Mouse (Mus musculus): ENCODE results near the gene Lrrc71. TPM values are rescaled to one million over a fixed set of nuclear protein-coding genes. Genes with fewer than 3 reads are reported as not detected.

Lrrc71 gene
- 0.08 TPM for polyA plus RNA-seq (2012; fragmentation: generic; extraction: Trizol)
- long read RNA-seq, experiment 1: 0 reads
- long read RNA-seq, experiment 2: 0 reads

- Histone ChIP-seq H3K79me2 (ENCODE audit: control insufficient read depth, insufficient read depth) (no peaks in the 10 kb centered on the region), H3K36me3 (ENCODE audit: control insufficient read depth, insufficient read depth) (no peaks in the 10 kb centered on the region), H3ac (ENCODE audit: control insufficient read depth, insufficient read length, low read depth) (no peak within 1 kb of the TSS), H3K27me3 (ENCODE audit: control insufficient read depth, insufficient read depth, insufficient read length) (peaks cover 11% of the 10 kb centered on the region), H3K4me3 (ENCODE audit: insufficient read depth, poor library complexity, severe bottlenecking) (no peak within 1 kb of the TSS), H3K79me3 (ENCODE audit: low read depth) (no peaks in the 10 kb centered on the region)
- TF ChIP-seq FOSL1 (IDR thresholded peaks at IDR 0.05; ENCODE audit: insufficient read depth, low read length, poor library complexity, severe bottlenecking) (no peak), MYOD1 (IDR thresholded peaks at IDR 0.05; ENCODE audit: control insufficient read depth, insufficient read length, low read depth) (no peak), MAX (IDR thresholded peaks at IDR 0.05) (no peak), USF1 (IDR thresholded peaks at IDR 0.05; ENCODE audit: low read depth) (no peak), CEBPB (IDR thresholded peaks at IDR 0.05; ENCODE audit: low read depth) (no peak), MYOG (IDR thresholded peaks at IDR 0.05; ENCODE audit: control insufficient read depth, extremely low read depth, insufficient read length) (no peak), CTCF (IDR thresholded peaks at IDR 0.05; ENCODE audit: control insufficient read depth, insufficient read depth, insufficient read length) (no peak)
Measured at GRCm38 (mm10) chr3:87748431-87748830, at the start of gene Lrrc71. Gene Lrrc71 (minus strand): TSS chr3:87748625.

GRCm38 (mm10) chr3:87796736-87797334 lies 48.4 kb upstream of the Lrrc71 start, which contains the start of gene Insrr:
Gene Insrr (plus strand): TSS chr3:87796951.
- H3K4me3 ChIP-seq (ENCODE audit: insufficient read depth, poor library complexity, severe bottlenecking): no peak within 1 kb of the TSS
- H3K36me3 ChIP-seq (ENCODE audit: control insufficient read depth, insufficient read depth): no peaks in the 10 kb centered on the region
- no peak within 1 kb of the TSS for H3ac ChIP-seq (ENCODE audit: control insufficient read depth, insufficient read length, low read depth)
- no peaks in the 10 kb centered on the region for H3K79me2 ChIP-seq (ENCODE audit: control insufficient read depth, insufficient read depth)
- no peaks in the 10 kb centered on the region for H3K79me3 ChIP-seq (ENCODE audit: low read depth)
- H3K27me3 ChIP-seq (ENCODE audit: control insufficient read depth, insufficient read depth, insufficient read length): peaks cover 96% of the 10 kb centered on the region
- TF ChIP-seq FOSL1 (IDR thresholded peaks at IDR 0.05; ENCODE audit: insufficient read depth, low read length, poor library complexity, severe bottlenecking): no peak
- TF ChIP-seq MYOG (IDR thresholded peaks at IDR 0.05; ENCODE audit: control insufficient read depth, extremely low read depth, insufficient read length): no peak
- TF ChIP-seq CEBPB (IDR thresholded peaks at IDR 0.05; ENCODE audit: low read depth): no peak
- TF ChIP-seq MAX (IDR thresholded peaks at IDR 0.05): no peak
- TF ChIP-seq CTCF (IDR thresholded peaks at IDR 0.05; ENCODE audit: control insufficient read depth, insufficient read depth, insufficient read length): no peak
- TF ChIP-seq MYOD1 (IDR thresholded peaks at IDR 0.05; ENCODE audit: control insufficient read depth, insufficient read length, low read depth): no peak
- no peak for TF ChIP-seq USF1 (IDR thresholded peaks at IDR 0.05; ENCODE audit: low read depth)

- no peaks in the 10 kb centered on the region for H3K79me2 ChIP-seq (ENCODE audit: control insufficient read depth, insufficient read depth)
- H3ac ChIP-seq (ENCODE audit: control insufficient read depth, insufficient read length, low read depth): no peak overlapping the region
- TF ChIP-seq CTCF (IDR thresholded peaks at IDR 0.05; ENCODE audit: control insufficient read depth, insufficient read depth, insufficient read length) (no peak), CEBPB (IDR thresholded peaks at IDR 0.05; ENCODE audit: low read depth) (peak; percentile 71), FOSL1 (IDR thresholded peaks at IDR 0.05; ENCODE audit: insufficient read depth, low read length, poor library complexity, severe bottlenecking) (no peak), USF1 (IDR thresholded peaks at IDR 0.05; ENCODE audit: low read depth) (no peak), MAX (IDR thresholded peaks at IDR 0.05) (no peak)
- H3K36me3 ChIP-seq (ENCODE audit: control insufficient read depth, insufficient read depth): no peaks in the 10 kb centered on the region
- peaks cover 96% of the 10 kb centered on the region for H3K27me3 ChIP-seq (ENCODE audit: control insufficient read depth, insufficient read depth, insufficient read length)
- H3K4me3 ChIP-seq (ENCODE audit: insufficient read depth, poor library complexity, severe bottlenecking): no peak overlapping the region
- no peaks in the 10 kb centered on the region for H3K79me3 ChIP-seq (ENCODE audit: low read depth)
Measured at GRCm38 (mm10) chr3:87795336-87796277, 47.2 kb upstream of the Lrrc71 start.

GRCm38 (mm10) chr3:87794922-87795325 lies 46.5 kb upstream of the Lrrc71 start, which contains the start of gene Ntrk1:
Gene Ntrk1 (minus strand): TSS chr3:87795162.
- no peak for TF ChIP-seq CEBPB (IDR thresholded peaks at IDR 0.05; ENCODE audit: low read depth)
- TF ChIP-seq USF1 (IDR thresholded peaks at IDR 0.05; ENCODE audit: low read depth): no peak
- no peak for TF ChIP-seq MAX (IDR thresholded peaks at IDR 0.05)
- no peak for TF ChIP-seq CTCF (IDR thresholded peaks at IDR 0.05; ENCODE audit: control insufficient read depth, insufficient read depth, insufficient read length)
- TF ChIP-seq FOSL1 (IDR thresholded peaks at IDR 0.05; ENCODE audit: insufficient read depth, low read length, poor library complexity, severe bottlenecking): no peak
- TF ChIP-seq MYOG (IDR thresholded peaks at IDR 0.05; ENCODE audit: control insufficient read depth, extremely low read depth, insufficient read length): no peak
- TF ChIP-seq MYOD1 (IDR thresholded peaks at IDR 0.05; ENCODE audit: control insufficient read depth, insufficient read length, low read depth): no peak
- H3K27me3 ChIP-seq (ENCODE audit: control insufficient read depth, insufficient read depth, insufficient read length): peaks cover 94% of the 10 kb centered on the region
- no peaks in the 10 kb centered on the region for H3K79me2 ChIP-seq (ENCODE audit: control insufficient read depth, insufficient read depth)
- H3K79me3 ChIP-seq (ENCODE audit: low read depth): no peaks in the 10 kb centered on the region
- H3K4me3 ChIP-seq (ENCODE audit: insufficient read depth, poor library complexity, severe bottlenecking): no peak within 1 kb of the TSS
- no peaks in the 10 kb centered on the region for H3K36me3 ChIP-seq (ENCODE audit: control insufficient read depth, insufficient read depth)
- no peak within 1 kb of the TSS for H3ac ChIP-seq (ENCODE audit: control insufficient read depth, insufficient read length, low read depth)

GRCm38 (mm10) chr3:87789768-87790167 lies 41.3 kb upstream of the Lrrc71 start:
- TF ChIP-seq MAX (IDR thresholded peaks at IDR 0.05) (no peak), CTCF (IDR thresholded peaks at IDR 0.05; ENCODE audit: control insufficient read depth, insufficient read depth, insufficient read length) (no peak)
- Histone ChIP-seq H3K36me3 (ENCODE audit: control insufficient read depth, insufficient read depth) (no peaks in the 10 kb centered on the region), H3K79me2 (ENCODE audit: control insufficient read depth, insufficient read depth) (no peaks in the 10 kb centered on the region), H3ac (ENCODE audit: control insufficient read depth, insufficient read length, low read depth) (no peak overlapping the region), H3K4me3 (ENCODE audit: insufficient read depth, poor library complexity, severe bottlenecking) (no peak overlapping the region), H3K27me3 (ENCODE audit: control insufficient read depth, insufficient read depth, insufficient read length) (peaks cover 84% of the 10 kb centered on the region), H3K79me3 (ENCODE audit: low read depth) (no peaks in the 10 kb centered on the region)

All from C2C12 (cell line).